Mouse (Mus musculus) thymus, adult 18-20 months (tissue): ENCODE measurements at regions not wholly inside any gene's neighbourhood (a gene's known extent, or its start where the extent isn't known, plus 50 kb on each side); places are given as distances from the start of the nearest gene placed in this dataset.

ENCODE experiments used
- DNase-seq, 2 experiments: peaks; one replicate each; pipeline ENCODE4 v3.0.0; 2022; ENCODE audit warnings: mixed read lengths in 2 of 2

- no peak for DNase-seq
Measured at GRCm38 (mm10) chr13:52428527-52428926, 102.6 kb downstream of the Diras2 start.

- DNase-seq, result no peak
Measured at GRCm38 (mm10) chr13:52436756-52437155, 94.3 kb downstream of the Diras2 start.

DNA sequence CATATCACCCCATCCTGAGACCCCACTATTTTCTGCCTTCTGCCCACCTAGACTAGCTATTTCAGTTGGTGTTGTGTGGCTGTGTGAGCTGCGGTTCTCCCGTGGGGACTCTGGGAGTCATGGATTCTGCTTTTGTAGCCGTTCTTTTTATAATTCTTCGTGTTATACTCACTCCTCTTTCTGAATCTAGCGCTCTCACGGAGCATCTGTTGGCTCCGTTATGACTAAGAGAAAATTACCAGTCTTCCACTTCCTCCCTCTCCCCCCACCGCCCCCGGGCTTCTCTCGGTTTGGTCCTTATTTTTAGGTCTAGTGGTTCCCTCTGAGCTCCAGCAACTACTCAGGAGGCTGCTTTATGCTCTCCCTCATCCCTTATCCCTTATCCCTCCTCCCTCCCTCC is 85.6 kb downstream of the Diras2 start:
- no peak for DNase-seq

DNA sequence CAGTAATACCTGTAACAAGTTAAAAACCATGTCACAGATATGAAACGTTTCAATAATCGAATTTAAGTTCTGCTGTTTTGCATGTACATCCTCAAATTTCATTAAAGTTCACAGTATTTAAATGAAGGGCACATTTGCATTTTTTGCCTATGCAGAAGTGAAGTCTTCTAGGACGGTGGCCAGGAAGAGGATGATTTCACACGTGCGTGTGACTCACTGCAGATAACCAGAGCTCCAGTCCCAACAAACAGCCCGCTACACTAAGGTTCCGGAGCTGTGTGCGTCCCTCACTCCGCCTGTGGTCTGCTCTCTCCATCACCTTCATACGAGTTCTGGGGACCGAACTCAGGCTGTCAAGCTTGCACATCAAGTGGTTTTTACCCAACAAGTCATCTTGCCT is 82.2 kb downstream of the Diras2 start:
- DNase-seq, result no peak

DNA sequence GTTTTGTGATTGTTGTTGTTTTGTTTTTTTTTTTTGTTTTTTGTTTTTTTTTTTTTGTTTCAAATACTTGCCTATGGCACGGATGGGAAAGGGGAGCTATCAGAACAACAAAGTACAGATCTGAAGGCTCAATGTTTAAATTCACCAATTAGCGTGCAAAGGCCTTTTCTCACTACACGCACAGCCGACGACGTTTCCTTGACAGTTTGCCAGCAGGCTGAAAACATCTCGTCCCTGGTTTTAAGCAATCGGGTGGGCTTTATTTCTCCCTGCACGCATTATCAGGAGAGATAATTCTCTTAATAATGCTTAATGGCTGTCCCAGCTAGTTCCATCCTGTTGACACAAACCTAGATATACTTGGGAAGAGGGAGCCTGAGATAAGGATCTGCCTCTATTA is 79.6 kb downstream of the Diras2 start:
- DNase-seq, result no peak

- DNase-seq, result no peak
Measured at GRCm38 (mm10) chr13:52452291-52452690, 78.8 kb downstream of the Diras2 start.
